Mouse (Mus musculus) heart, adult 2 months (tissue): ENCODE measurements around the gene Mlf2. TPM values are rescaled to one million over a fixed set of nuclear protein-coding genes. Genes with fewer than 3 reads are reported as not detected.

Experiments
- DNase-seq, 2 experiments: peaks; one replicate each; pipeline ENCODE4 v3.0.0; 2021
- H3K27ac ChIP-seq: fragments of 200-600 bp; 2 replicates; pipeline ENCODE4 v1.8.1; 2022
- H3K27me3 ChIP-seq: fragments of 200-500 bp; 2 replicates; pipeline ENCODE4 v1.6.1; 2012; ENCODE audit warnings: mild to moderate bottlenecking, low read length, inconsistent platforms, mixed read lengths; ENCODE audit not compliant: control insufficient read depth, insufficient read depth
- H3K36me3 ChIP-seq: fragments of 200-500 bp; 2 replicates; pipeline ENCODE4 v1.6.1; 2012; ENCODE audit warnings: low read length, inconsistent platforms; ENCODE audit not compliant: control insufficient read depth, insufficient read depth
- H3K4me1 ChIP-seq: fragments of 200-500 bp; 2 replicates; pipeline ENCODE4 v1.6.1; 2011; ENCODE audit warnings: low read length; ENCODE audit not compliant: control insufficient read depth, insufficient read depth
- H3K4me3 ChIP-seq: fragments of 200-600 bp; 2 replicates; pipeline ENCODE4 v1.8.1; 2022
- H3K79me2 ChIP-seq: fragments of 200-500 bp; replicated peaks from 2 replicates; pipeline ENCODE4 v1.6.1; 2012; ENCODE audit warnings: mild to moderate bottlenecking, inconsistent platforms, low read length, moderate library complexity, mixed read lengths; ENCODE audit not compliant: control insufficient read depth, insufficient read depth
- H3K9ac ChIP-seq: fragments of 200-500 bp; 2 replicates; pipeline ENCODE4 v1.6.1; 2012; ENCODE audit warnings: low read depth, mild to moderate bottlenecking, control low read depth, inconsistent platforms, low read length, mixed read lengths
- CTCF ChIP-seq: fragments of 200-600 bp; IDR thresholded peaks from 2 replicates; pipeline ENCODE4 v1.8.1; 2022; ENCODE audit warnings: antibody characterized with exemption, mild to moderate bottlenecking, moderate library complexity
- EP300 ChIP-seq: fragments of 200-500 bp; IDR thresholded peaks from 2 replicates; pipeline ENCODE4 v1.6.1; 2011; ENCODE audit warnings: low read depth, low read length, control low read depth; ENCODE audit not compliant: insufficient read depth
- POLR2A ChIP-seq: fragments of 200-500 bp; IDR thresholded peaks from 2 replicates; pipeline ENCODE4 v1.6.1; 2011; ENCODE audit warnings: mild to moderate bottlenecking, low read depth, low read length, control low read depth; ENCODE audit not compliant: insufficient read depth
- WGBS: fragments of 180-500 bp; shearing (Covaris S2); methylation state at CpG from one replicate; pipeline ENCODE4 v1.1.7; 2018; 5-methylcytosine and 5-hydroxymethylcytosine counted together
- intact Hi-C: fragments of 180-260 bp; cut with DNase I; formaldehyde crosslinking; loops from one replicate; pipeline ENCODE4 v1.15.1; 2025
- polyA plus RNA-seq: library from polyadenylated mRNA; depleted of rRNA; stranded (reverse); fragments of >200 nt; gene quantifications from 2 replicates; pipeline ENCODE4 v1.2.3, GENCODE M21; 2012; rRNA removed
- total RNA-seq, 2 experiments: library from RNA; stranded (reverse); gene quantifications; 2 replicates each; pipeline ENCODE4 v1.2.3; 2021

The Mlf2 gene
- total and polyA plus RNA-seq, 3 experiments: 179 to 259 (median 194) TPM

DNA sequence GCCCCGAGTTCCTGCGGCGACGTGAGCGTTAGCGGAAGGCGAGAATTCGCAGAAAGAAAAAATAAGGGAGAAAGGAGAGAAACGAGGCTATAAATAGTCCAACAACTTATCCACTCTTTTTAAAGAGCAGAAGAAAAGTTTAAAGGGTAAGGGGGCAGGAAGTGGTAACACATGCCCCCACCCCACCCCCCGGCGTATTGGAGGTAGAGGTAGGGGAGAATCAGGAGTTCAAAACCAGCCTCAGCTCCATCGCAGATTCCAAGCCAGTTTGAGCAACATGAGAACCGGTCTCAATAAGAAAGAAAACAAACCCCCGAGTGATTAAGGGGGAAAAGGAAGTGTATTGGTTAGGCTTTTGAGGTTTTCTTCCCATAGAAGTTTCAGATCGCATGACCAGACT, 34.6 kb downstream of the Mlf2 start:
- 7% methylated on average over 15 of the region's 15 CpGs for WGBS
- intact Hi-C loops: loop anchor here (1.0 to 2.0 kb wide), 3 partner anchors 35 to 73 kb away; partner anchors contain the start of genes Ing4 and Mlf2
- Histone ChIP-seq H3K27ac (peak overlapping the region; percentile 91), H3K79me2 (no peaks in the 10 kb centered on the region), H3K36me3 (no peaks in the 10 kb centered on the region), H3K9ac (peak overlapping the region; percentile 74), H3K4me3 (peak overlapping the region; percentile 69), H3K4me1 (0 out of 2 replicates have a peak, but pooled peaks cover 2% of the 10 kb centered on the region), H3K27me3 (no peaks in the 10 kb centered on the region)
- DNase-seq: no peak
- TF ChIP-seq CTCF (no peak), POLR2A (no peak), EP300 (no peak)

DNA sequence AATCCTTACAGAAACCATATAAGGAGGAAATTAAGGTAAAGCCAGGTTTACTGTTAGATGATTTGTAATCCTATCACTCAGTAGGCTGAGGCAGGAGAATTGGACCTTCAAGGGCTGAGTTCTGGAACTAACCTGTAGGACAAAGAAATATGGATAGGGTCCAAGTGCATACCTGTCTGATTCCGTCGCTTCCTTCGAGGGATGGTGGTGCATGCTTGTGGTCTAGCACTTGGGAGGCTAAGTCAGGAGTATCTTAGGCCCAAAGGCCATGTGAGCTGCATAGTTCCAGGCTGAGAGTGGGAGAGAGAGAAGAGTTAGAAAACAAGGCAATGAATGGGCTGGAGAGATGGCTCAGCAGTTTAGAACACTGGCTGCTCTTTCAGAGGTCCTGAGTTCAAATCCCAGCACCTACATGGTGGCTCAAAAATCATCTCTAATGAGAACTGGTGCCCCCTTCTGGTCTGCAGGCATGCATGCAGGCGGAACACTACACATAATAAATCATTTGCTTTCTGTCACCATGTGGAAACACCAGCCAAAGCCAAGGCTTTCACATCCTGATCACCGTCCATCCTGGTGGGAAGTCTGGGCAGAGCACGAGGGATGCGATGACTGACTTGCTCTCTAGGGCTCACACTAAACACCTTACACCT, 35.4 kb downstream of the Mlf2 start:
- 93% methylated on average over 7 of the region's 7 CpGs for WGBS
- no peak overlapping the region for H3K27ac ChIP-seq
- no peak overlapping the region for H3K9ac ChIP-seq
- H3K79me2 ChIP-seq: no peaks in the 10 kb centered on the region
- no peak for TF ChIP-seq POLR2A
- peak; percentile 59 for TF ChIP-seq CTCF
- no peak for TF ChIP-seq EP300
- H3K4me3 ChIP-seq: no peak overlapping the region
- H3K36me3 ChIP-seq: no peaks in the 10 kb centered on the region
- 0 out of 2 replicates have a peak, but pooled peaks cover 2% of the 10 kb centered on the region for H3K4me1 ChIP-seq
- H3K27me3 ChIP-seq: no peaks in the 10 kb centered on the region
- intact Hi-C loops: loop anchor here (1.0 kb wide), 1 partner anchor 63 kb away; no protein-coding TSS in a partner anchor
- DNase-seq: no peak

- H3K27ac ChIP-seq: no peak overlapping the region
- 78% methylated on average over 4 of the region's 4 CpGs for WGBS
- peak; percentile 29 to 54 for DNase-seq
These were observed 36.6 kb downstream of the Mlf2 start for GRCm38 (mm10) chr6:124967766-124968165.

More at GRCm38 (mm10) chr6:124967766-124968165, 36.6 kb downstream of the Mlf2 start:
- Histone ChIP-seq H3K36me3 (no peaks in the 10 kb centered on the region), H3K27me3 (no peaks in the 10 kb centered on the region), H3K4me3 (no peak overlapping the region), H3K4me1 (0 out of 2 replicates have a peak, but pooled peaks cover 2% of the 10 kb centered on the region), H3K9ac (no peak overlapping the region), H3K79me2 (no peaks in the 10 kb centered on the region)
- intact Hi-C loops: loop anchor here (1.0 kb wide), 1 partner anchor 64 kb away; no protein-coding TSS in a partner anchor
- no peak for TF ChIP-seq EP300
- 0 out of 2 replicates have a peak, but pooled peaks have one; percentile 9 for TF ChIP-seq POLR2A
- peak; percentile 79 for TF ChIP-seq CTCF

Other genes with a start within 250 kb of the Mlf2 start
- gene Emg1, start 219.2 kb upstream of the Mlf2 start, total RNA-seq: 10 to 100 TPM; 71.4 to 78.8 TPM
- gene Emg1, start 219.2 kb upstream of the Mlf2 start, polyA plus RNA-seq: 51.8 and 79.0 TPM in 2 replicates
- gene Phb2, start 219.1 kb upstream of the Mlf2 start, total RNA-seq: 100 to 1,000 TPM; 260 to 292 TPM
- gene Phb2, start 219.1 kb upstream of the Mlf2 start, polyA plus RNA-seq: 184 and 200 TPM in 2 replicates
- gene Ptpn6, start 192.7 kb upstream of the Mlf2 start, total RNA-seq: 1 to 10 TPM; 3.1 to 4.4 TPM
- gene Ptpn6, start 192.7 kb upstream of the Mlf2 start, polyA plus RNA-seq: 4.5 and 8.2 TPM in 2 replicates
- gene Grcc10, start 190.0 kb upstream of the Mlf2 start, total RNA-seq: 100 to 1,000 TPM; 280 to 314 TPM
- gene Grcc10, start 190.0 kb upstream of the Mlf2 start, polyA plus RNA-seq: 296 and 328 TPM in 2 replicates
- 1 to 10 TPM in 1 of 2 experiments, not detected in 1; 1.9 TPM for gene Gm45234, start 175.4 kb upstream of the Mlf2 start, total RNA-seq
- not detected in 2 replicates for gene Gm45234, start 175.4 kb upstream of the Mlf2 start, polyA plus RNA-seq
- 10 to 100 TPM; 44.3 to 47.8 TPM for gene Atn1, start 174.9 kb upstream of the Mlf2 start, total RNA-seq
- 24.5 and 32.8 TPM in 2 replicates for gene Atn1, start 174.9 kb upstream of the Mlf2 start, polyA plus RNA-seq
- gene Eno2, start 161.7 kb upstream of the Mlf2 start, total RNA-seq: 1 to 10 TPM; 2.4 to 2.7 TPM
- gene Eno2, start 161.7 kb upstream of the Mlf2 start, polyA plus RNA-seq: 2.4 and 2.7 TPM in 2 replicates
- not detected for gene Lrrc23, start 151.7 kb upstream of the Mlf2 start, total RNA-seq
- 0.53 and 3.2 TPM in 2 replicates for gene Lrrc23, start 151.7 kb upstream of the Mlf2 start, polyA plus RNA-seq
- 1 to 10 TPM; 3.2 TPM for gene Spsb2, start 122.7 kb upstream of the Mlf2 start, total RNA-seq
- 2.8 and 4.4 TPM in 2 replicates for gene Spsb2, start 122.7 kb upstream of the Mlf2 start, polyA plus RNA-seq
- gene Tpi1, start 117.1 kb upstream of the Mlf2 start, total RNA-seq: 100 to 1,000 TPM; 788 to 884 TPM
- gene Tpi1, start 117.1 kb upstream of the Mlf2 start, polyA plus RNA-seq: 870 and 1,222 TPM in 2 replicates
- 10 to 100 TPM; 68.4 to 72.3 TPM for gene Usp5, start 101.9 kb upstream of the Mlf2 start, total RNA-seq
- gene Usp5, start 101.9 kb upstream of the Mlf2 start, polyA plus RNA-seq: 51.0 and 74.9 TPM in 2 replicates
- gene Cdca3, start 101.8 kb upstream of the Mlf2 start, total RNA-seq: under 1 TPM; 0.32 to 0.70 TPM
- gene Cdca3, start 101.8 kb upstream of the Mlf2 start, polyA plus RNA-seq: 0.72 and 1.9 TPM in 2 replicates
- 10 to 100 TPM in 1 of 2 experiments, 1 to 10 TPM in 1; 6.1 to 10.9 TPM for gene Gnb3, start 91.1 kb upstream of the Mlf2 start, total RNA-seq
- gene Gnb3, start 91.1 kb upstream of the Mlf2 start, polyA plus RNA-seq: 6.9 and 14.0 TPM in 2 replicates
- gene P3h3, start 73.6 kb upstream of the Mlf2 start, total RNA-seq: 10 to 100 TPM in 1 of 2 experiments, 1 to 10 TPM in 1; 6.9 to 10.6 TPM
- 15.5 and 16.2 TPM in 2 replicates for gene P3h3, start 73.6 kb upstream of the Mlf2 start, polyA plus RNA-seq
- under 1 TPM; 0.41 to 0.44 TPM for gene Gpr162, start 67.4 kb upstream of the Mlf2 start, total RNA-seq
- 1.0 and 1.4 TPM in 2 replicates for gene Gpr162, start 67.4 kb upstream of the Mlf2 start, polyA plus RNA-seq
- under 1 TPM; 0.34 to 0.57 TPM for gene Cd4, start 43.2 kb upstream of the Mlf2 start, total RNA-seq
- gene Cd4, start 43.2 kb upstream of the Mlf2 start, polyA plus RNA-seq: 0.53 and 0.66 TPM in 2 replicates
- gene Lag3, start 19.7 kb upstream of the Mlf2 start, total RNA-seq: under 1 TPM; 0.32 to 0.34 TPM
- gene Lag3, start 19.7 kb upstream of the Mlf2 start, polyA plus RNA-seq: 0.29 and 0.47 TPM in 2 replicates
- gene Ptms, start 11.3 kb upstream of the Mlf2 start, total RNA-seq: 100 to 1,000 TPM; 154 to 163 TPM
- gene Ptms, start 11.3 kb upstream of the Mlf2 start, polyA plus RNA-seq: 547 and 614 TPM in 2 replicates
- 10 to 100 TPM; 83.2 to 99.8 TPM for gene Cops7a, start 34.2 kb downstream of the Mlf2 start, total RNA-seq
- 208 and 238 TPM in 2 replicates for gene Cops7a, start 34.2 kb downstream of the Mlf2 start, polyA plus RNA-seq
- under 1 TPM; 0.43 to 0.50 TPM for gene Pianp, start 65.3 kb downstream of the Mlf2 start, total RNA-seq
- 1.7 and 2.0 TPM in 2 replicates for gene Pianp, start 65.3 kb downstream of the Mlf2 start, polyA plus RNA-seq
- gene Zfp384, start 77.8 kb downstream of the Mlf2 start, total RNA-seq: 10 to 100 TPM; 22.4 to 22.8 TPM
- 28.2 and 33.5 TPM in 2 replicates for gene Zfp384, start 77.8 kb downstream of the Mlf2 start, polyA plus RNA-seq
- 10 to 100 TPM; 26.1 to 27.1 TPM for gene Ing4, start 108.4 kb downstream of the Mlf2 start, total RNA-seq
- 26.3 and 36.2 TPM in 2 replicates for gene Ing4, start 108.4 kb downstream of the Mlf2 start, polyA plus RNA-seq
- gene Acrbp, start 118.3 kb downstream of the Mlf2 start, total RNA-seq: 1 to 10 TPM; 1.9 to 2.3 TPM
- 13.6 and 16.3 TPM in 2 replicates for gene Acrbp, start 118.3 kb downstream of the Mlf2 start, polyA plus RNA-seq
- under 1 TPM in 1 of 2 experiments, not detected in 1; 0.20 TPM for gene Lpar5, start 136.5 kb downstream of the Mlf2 start, total RNA-seq
- gene Lpar5, start 136.5 kb downstream of the Mlf2 start, polyA plus RNA-seq: 1.2 and 2.3 TPM in 2 replicates
- gene Chd4, start 164.6 kb downstream of the Mlf2 start, total RNA-seq: 100 to 1,000 TPM in 1 of 2 experiments, 10 to 100 TPM in 1; 97.1 to 113 TPM
- 28.3 and 31.6 TPM in 2 replicates for gene Chd4, start 164.6 kb downstream of the Mlf2 start, polyA plus RNA-seq
- 10 to 100 TPM; 18.9 to 20.3 TPM for gene Nop2, start 200.5 kb downstream of the Mlf2 start, total RNA-seq
- gene Nop2, start 200.5 kb downstream of the Mlf2 start, polyA plus RNA-seq: 8.3 and 13.6 TPM in 2 replicates
- gene Iffo1, start 213.9 kb downstream of the Mlf2 start, total RNA-seq: 1 to 10 TPM; 5.7 to 7.0 TPM
- 19.7 and 21.8 TPM in 2 replicates for gene Iffo1, start 213.9 kb downstream of the Mlf2 start, polyA plus RNA-seq
- 1,000 to 10,000 TPM; 4,018 to 4,312 TPM for gene Gapdh, start 235.1 kb downstream of the Mlf2 start, total RNA-seq
- gene Gapdh, start 235.1 kb downstream of the Mlf2 start, polyA plus RNA-seq: 7,726 and 8,318 TPM in 2 replicates